Mouse (Mus musculus) lung, adult 10 weeks (tissue): ENCODE measurements around the gene Ctsk. TPM values are rescaled to one million over a fixed set of nuclear protein-coding genes. Genes with fewer than 3 reads are reported as not detected.

Source experiments
- polyA plus RNA-seq: library from polyadenylated mRNA; stranded (reverse); fragments of 350-450 nt; fragmentation: Illumina TruSeq; extraction: RNeasy Lipid Tissue Mini Kit (QIAGEN cat#74804); gene quantifications from one replicate; pipeline ENCODE4 v1.2.3, GENCODE M21; 2014; ENCODE audit warnings: low read depth, low replicate concordance; ENCODE audit not compliant: insufficient read depth

Gene Ctsk
- 22.5 TPM for polyA plus RNA-seq

DNA sequence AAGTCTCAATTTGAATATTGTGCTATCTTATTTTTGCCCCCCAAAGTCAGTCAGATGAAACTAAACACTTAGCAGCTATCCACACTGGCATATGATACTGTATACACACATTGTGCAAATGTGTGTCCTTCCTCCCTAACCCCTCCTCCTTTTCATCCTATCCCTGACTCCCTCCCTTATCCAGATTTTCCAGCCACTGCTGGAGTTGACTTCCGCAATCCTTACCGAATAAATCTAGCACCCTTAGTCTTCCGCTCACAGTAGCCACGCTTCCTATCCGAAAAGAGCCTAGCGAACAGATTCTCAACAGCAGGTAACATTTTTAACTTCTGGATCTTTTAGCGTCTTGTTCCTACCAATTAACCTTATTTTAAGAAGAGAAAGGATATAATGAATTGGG lies at the start of gene Ctsk:
Gene Ctsk (plus strand): TSS at position 233 of the 400 bp plus-strand sequence.

DNA sequence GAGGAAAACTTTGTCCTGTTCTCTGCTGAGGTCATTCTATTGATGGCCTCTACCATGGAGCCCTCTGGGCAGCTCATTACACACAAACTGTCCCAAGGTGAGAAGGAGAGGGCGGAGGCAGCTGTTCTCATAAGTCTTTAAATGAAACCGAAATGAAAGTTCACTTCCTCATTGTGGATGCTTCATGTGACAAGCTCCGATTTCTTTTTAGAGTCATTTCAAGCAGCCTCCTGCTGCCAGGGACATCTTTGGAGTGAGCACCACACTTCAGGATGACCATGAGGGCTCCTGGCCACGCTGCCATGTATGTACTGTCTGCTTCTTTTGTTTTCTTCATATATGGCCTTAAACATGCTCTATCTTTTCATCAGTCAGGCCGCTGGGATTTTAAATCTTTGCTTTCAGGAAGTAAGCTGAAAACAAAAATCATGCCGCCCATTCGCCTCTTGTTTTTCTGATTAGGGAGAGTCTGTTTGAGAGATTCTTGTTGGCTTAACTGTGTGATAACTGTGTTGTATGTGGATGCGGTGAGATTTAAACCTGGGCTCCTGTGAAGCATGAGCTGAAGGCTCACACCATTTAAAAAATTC lies 27.7 kb downstream of the Ctsk start, which contains the start of gene Ctss:
Gene Ctss (plus strand): TSS at position 165 of the 590 bp plus-strand sequence.

Other genes with a start within 250 kb of the Ctsk start
- 6.7 TPM for gene Bnipl, start 248.1 kb upstream of the Ctsk start, polyA plus RNA-seq
- 41.4 TPM for gene Mindy1, start 217.9 kb upstream of the Ctsk start, polyA plus RNA-seq
- 11.4 TPM for gene Prune1, start 217.2 kb upstream of the Ctsk start, polyA plus RNA-seq
- gene Anxa9, start 192.1 kb upstream of the Ctsk start, polyA plus RNA-seq = 4.2 TPM
- gene Cers2, start 184.5 kb upstream of the Ctsk start, polyA plus RNA-seq = 149 TPM
- gene Setdb1, start 142.1 kb upstream of the Ctsk start, polyA plus RNA-seq = 9.2 TPM
- gene 4930558C23Rik, start 96.4 kb upstream of the Ctsk start, polyA plus RNA-seq = not detected
- gene Arnt, start 64.9 kb upstream of the Ctsk start, polyA plus RNA-seq = 15.8 TPM
- gene Ctss, start 27.5 kb downstream of the Ctsk start, polyA plus RNA-seq = 277 TPM
- gene Hormad1, start 60.4 kb downstream of the Ctsk start, polyA plus RNA-seq = not detected
- 17.7 TPM for gene Golph3l, start 89.7 kb downstream of the Ctsk start, polyA plus RNA-seq
- gene Ensa, start 125.7 kb downstream of the Ctsk start, polyA plus RNA-seq = 61.9 TPM
- gene Mcl1, start 159.5 kb downstream of the Ctsk start, polyA plus RNA-seq = 167 TPM
- gene Adamtsl4, start 188.7 kb downstream of the Ctsk start, polyA plus RNA-seq = 23.2 TPM
- gene Ecm1, start 240.3 kb downstream of the Ctsk start, polyA plus RNA-seq = 101 TPM